Mouse (Mus musculus): ENCODE data around the gene Fam20c. TPM values are rescaled to one million over a fixed set of nuclear protein-coding genes. Genes with fewer than 3 reads are reported as not detected.

Fam20c gene
- polyA plus RNA-seq, 1 experiment from 2014 or later, result 4.6 TPM

DNA sequence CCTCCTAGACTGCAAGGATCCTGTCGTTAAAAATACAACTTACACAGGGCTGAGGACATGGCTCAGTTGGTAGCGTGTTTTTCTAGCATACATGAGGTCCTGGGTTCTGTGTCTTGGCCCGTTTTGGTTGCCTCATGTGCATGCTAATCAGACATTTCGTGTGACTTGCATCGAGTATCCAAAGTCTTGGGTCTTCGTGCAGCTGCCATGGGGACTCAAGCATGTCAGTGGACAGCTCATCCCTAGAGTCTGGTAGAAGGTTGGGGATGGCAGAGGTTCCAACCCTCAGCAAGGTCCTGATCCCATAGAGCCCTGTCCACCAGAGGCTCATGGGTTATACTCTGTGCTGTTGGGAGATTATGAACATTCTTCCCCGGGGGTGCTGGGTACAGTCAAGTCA is 33.3 kb downstream of the Fam20c start:
- Histone ChIP-seq H3K27ac (replicated peaks) (no peak overlapping the region; the same call in 1 of the 2 replicates), H3K9me3 (0 out of 2 replicates have a peak, but pooled peaks cover 2% of the 10 kb centered on the region), H3K4me3 (no peak overlapping the region), H3K36me3 (replicated peaks) (no peaks in the 10 kb centered on the region), H3K27me3 (replicated peaks; ENCODE audit: low read depth, poor library complexity, severe bottlenecking) (no peaks in the 10 kb centered on the region), H3K4me1 (peaks cover 17% of the 10 kb centered on the region; the same call in 1 of the 2 replicates)
- 87% methylated on average over 7 of the region's 7 CpGs for WGBS
- no peak for DNase-seq (ENCODE audit: low spot score)

GRCm38 (mm10) chr5:138788481-138789211 is 34.3 kb downstream of the Fam20c start:
- 44% methylated on average over 11 of the region's 11 CpGs for WGBS
- H3K4me3 ChIP-seq, result no peak overlapping the region
- H3K27me3 ChIP-seq (replicated peaks; ENCODE audit: low read depth, poor library complexity, severe bottlenecking), result no peaks in the 10 kb centered on the region
- 0 out of 2 replicates have a peak, but pooled peaks cover 2% of the 10 kb centered on the region for H3K9me3 ChIP-seq
- peaks cover 12% of the 10 kb centered on the region; the same call in 1 of the 2 replicates for H3K4me1 ChIP-seq
- no peak for DNase-seq (ENCODE audit: low spot score)
- H3K27ac ChIP-seq (replicated peaks), result no peak overlapping the region
- H3K36me3 ChIP-seq (replicated peaks), result no peaks in the 10 kb centered on the region

DNA sequence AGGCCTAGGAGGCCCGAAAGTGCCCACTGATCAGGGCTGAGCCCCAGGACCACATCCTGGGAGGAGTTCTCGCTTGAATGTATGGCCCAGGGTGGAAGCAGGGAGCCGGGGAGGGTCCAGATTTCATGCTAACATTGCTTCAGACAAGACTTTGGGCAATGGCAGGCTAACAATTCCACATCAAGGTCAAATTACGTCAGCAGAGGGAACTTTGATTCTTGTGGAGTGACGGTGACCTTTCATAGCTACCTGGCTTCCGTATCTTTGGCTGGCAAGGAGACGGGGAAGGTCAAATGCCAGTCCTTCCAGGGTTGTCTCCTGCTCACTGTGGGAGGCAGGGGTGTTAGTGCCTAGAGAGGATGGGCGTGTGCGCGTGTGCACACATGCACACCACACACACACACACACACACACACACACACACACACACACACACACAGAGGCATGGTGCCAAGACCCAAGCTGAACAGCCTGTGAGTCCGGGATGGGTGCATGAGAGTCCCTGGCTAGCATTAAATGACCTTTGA is 36.7 kb downstream of the Fam20c start:
- peaks cover 12% of the 10 kb centered on the region; the same call in 1 of the 2 replicates for H3K4me1 ChIP-seq
- no peak overlapping the region for H3K4me3 ChIP-seq
- H3K27me3 ChIP-seq (replicated peaks; ENCODE audit: low read depth, poor library complexity, severe bottlenecking), result no peaks in the 10 kb centered on the region
- WGBS, result 87% methylated on average over 11 of the region's 11 CpGs
- DNase-seq (ENCODE audit: low spot score), result no peak
- 0 out of 2 replicates have a peak, but pooled peaks cover 2% of the 10 kb centered on the region for H3K9me3 ChIP-seq
- H3K27ac ChIP-seq (replicated peaks), result no peak overlapping the region; the same call in 1 of the 2 replicates
- no peaks in the 10 kb centered on the region for H3K36me3 ChIP-seq (replicated peaks)

DNA sequence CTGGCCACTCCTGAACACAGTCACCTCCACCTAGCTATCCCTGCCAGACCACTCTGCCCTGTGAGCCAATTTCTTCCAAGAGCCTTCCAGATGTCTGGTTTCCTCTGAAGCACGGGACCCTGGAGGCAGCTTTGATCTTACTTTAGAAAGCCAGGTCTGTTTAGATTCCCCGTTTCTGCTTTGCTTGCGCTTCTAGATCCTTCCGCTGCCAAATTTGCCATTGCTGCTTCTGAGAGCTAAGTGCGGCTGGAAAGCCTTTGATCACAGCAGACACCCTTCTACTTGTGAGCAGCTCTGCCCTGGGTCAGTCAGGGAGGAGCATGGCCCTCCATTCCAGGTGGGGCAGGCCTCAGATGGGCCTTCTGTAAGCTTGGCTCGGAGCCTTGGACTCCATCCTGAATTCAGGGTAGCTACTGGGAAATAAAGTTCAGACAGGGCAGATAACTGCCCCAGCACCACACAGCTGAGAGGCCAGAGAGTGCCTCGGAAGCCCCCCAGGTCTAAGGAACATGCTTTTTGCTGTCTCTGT is 47.3 kb downstream of the Fam20c start:
- DNase-seq (ENCODE audit: low spot score), result no peak
- Histone ChIP-seq H3K36me3 (replicated peaks) (0 out of 2 replicates have a peak, but pooled peaks cover 5% of the 10 kb centered on the region), H3K9me3 (no peaks in the 10 kb centered on the region), H3K27ac (replicated peaks) (no peak overlapping the region), H3K4me1 (peaks cover 11% of the 10 kb centered on the region; the same call in 1 of the 2 replicates), H3K4me3 (no peak overlapping the region), H3K27me3 (replicated peaks; ENCODE audit: low read depth, poor library complexity, severe bottlenecking) (no peaks in the 10 kb centered on the region)
- WGBS, result 67% methylated on average over 7 of the region's 7 CpGs

- 95% methylated on average over 5 of the region's 5 CpGs for WGBS
- Histone ChIP-seq H3K4me3 (no peak overlapping the region), H3K9me3 (no peaks in the 10 kb centered on the region), H3K27ac (replicated peaks) (no peak overlapping the region), H3K27me3 (replicated peaks; ENCODE audit: low read depth, poor library complexity, severe bottlenecking) (no peaks in the 10 kb centered on the region), H3K36me3 (replicated peaks) (peaks cover 9% of the 10 kb centered on the region; the same call in 1 of the 2 replicates), H3K4me1 (peaks cover 11% of the 10 kb centered on the region; the same call in 1 of the 2 replicates)
- no peak for DNase-seq (ENCODE audit: low spot score)
These were observed 50.0 kb downstream of the Fam20c start for GRCm38 (mm10) chr5:138804286-138804685.

- H3K36me3 ChIP-seq (replicated peaks), result peaks cover 16% of the 10 kb centered on the region; the same call in 1 of the 2 replicates
- H3K9me3 ChIP-seq, result no peaks in the 10 kb centered on the region
- WGBS, result 92% methylated on average over 6 of the region's 6 CpGs
- H3K4me3 ChIP-seq, result no peak overlapping the region
- DNase-seq (ENCODE audit: low spot score), result no peak
- no peaks in the 10 kb centered on the region for H3K4me1 ChIP-seq
- H3K27ac ChIP-seq (replicated peaks), result no peak overlapping the region
- no peaks in the 10 kb centered on the region for H3K27me3 ChIP-seq (replicated peaks; ENCODE audit: low read depth, poor library complexity, severe bottlenecking)
These were observed 55.5 kb downstream of the Fam20c start for GRCm38 (mm10) chr5:138809767-138810166.

DNA sequence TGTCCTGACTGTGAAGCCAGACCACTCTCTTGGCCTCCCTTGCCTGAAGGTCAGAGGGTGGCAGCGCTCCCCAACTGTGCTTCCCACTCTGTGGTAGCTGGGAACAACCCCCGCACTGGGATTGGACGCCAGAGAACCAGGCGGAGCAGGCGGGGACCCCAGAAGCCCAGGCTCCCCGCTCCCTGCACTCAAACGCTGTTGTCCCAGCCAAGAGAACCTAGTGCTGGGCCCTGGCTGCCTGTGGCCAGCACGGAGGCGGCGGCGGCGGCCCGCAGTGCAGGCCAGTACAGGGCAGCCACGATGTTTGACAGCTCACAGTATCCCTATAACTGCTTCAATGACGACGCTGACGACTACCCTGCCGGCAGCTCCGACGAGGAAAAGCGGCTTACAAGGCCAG is 65.5 kb downstream of the Fam20c start, which contains the start of gene Gm5294:
Gm5294 (plus strand) TSS at position 301 of the 400 bp plus-strand sequence.
- H3K36me3 ChIP-seq (replicated peaks), result no peaks in the 10 kb centered on the region
- peaks cover 69% of the 10 kb centered on the region for H3K27me3 ChIP-seq (replicated peaks; ENCODE audit: low read depth, poor library complexity, severe bottlenecking)
- no peaks in the 10 kb centered on the region for H3K9me3 ChIP-seq
- H3K4me3 ChIP-seq, result peak within 1 kb of the TSS; percentile 53
- 4% methylated on average over 21 of the region's 21 CpGs for WGBS
- peaks cover 18% of the 10 kb centered on the region for H3K4me1 ChIP-seq
- no peak for DNase-seq (ENCODE audit: low spot score)
- H3K27ac ChIP-seq (replicated peaks), result no peak within 1 kb of the TSS

- Histone ChIP-seq H3K27me3 (replicated peaks; ENCODE audit: low read depth, poor library complexity, severe bottlenecking) (peaks cover 76% of the 10 kb centered on the region), H3K4me1 (peaks cover 18% of the 10 kb centered on the region), H3K9me3 (no peaks in the 10 kb centered on the region), H3K36me3 (replicated peaks) (no peaks in the 10 kb centered on the region), H3K4me3 (peak overlapping the region; percentile 53), H3K27ac (replicated peaks) (no peak overlapping the region)
- 4% methylated on average over 39 of the region's 39 CpGs for WGBS
- peak; percentile 53 for DNase-seq (ENCODE audit: low spot score)
These were observed 66.5 kb downstream of the Fam20c start for GRCm38 (mm10) chr5:138820717-138821332.

- Histone ChIP-seq H3K4me1 (peaks cover 21% of the 10 kb centered on the region), H3K27me3 (replicated peaks; ENCODE audit: low read depth, poor library complexity, severe bottlenecking) (peaks cover 54% of the 10 kb centered on the region), H3K27ac (replicated peaks) (no peak overlapping the region), H3K36me3 (replicated peaks) (no peaks in the 10 kb centered on the region), H3K9me3 (no peaks in the 10 kb centered on the region), H3K4me3 (no peak overlapping the region)
- WGBS, result 75% methylated on average over 3 of the region's 3 CpGs
- no peak for DNase-seq (ENCODE audit: low spot score)
These were observed 70.8 kb downstream of the Fam20c start for GRCm38 (mm10) chr5:138825090-138825489.

DNA sequence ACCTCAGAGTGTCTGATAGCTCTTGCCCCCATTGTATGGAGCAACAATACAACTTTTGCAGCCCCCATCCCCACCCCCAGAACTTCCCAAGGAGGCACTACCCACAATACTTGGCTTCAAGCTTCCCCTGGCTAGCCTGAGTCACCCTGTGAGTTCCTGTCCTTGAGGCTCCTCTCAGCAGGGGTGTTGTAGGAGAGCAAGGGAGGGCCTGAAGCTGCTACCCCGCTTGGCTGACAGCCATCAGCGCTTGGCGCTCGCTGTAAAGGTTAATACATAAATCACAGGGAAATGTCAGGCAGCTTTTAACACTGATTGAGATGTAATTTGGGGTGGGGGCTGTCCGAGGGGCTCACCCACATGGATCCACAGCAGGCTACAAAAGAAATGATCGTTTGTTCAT is 79.1 kb downstream of the Fam20c start:
- no peak for DNase-seq (ENCODE audit: low spot score)
- no peaks in the 10 kb centered on the region for H3K9me3 ChIP-seq
- 70% methylated on average over 6 of the region's 6 CpGs for WGBS
- no peak overlapping the region for H3K4me3 ChIP-seq
- no peaks in the 10 kb centered on the region for H3K36me3 ChIP-seq (replicated peaks)
- H3K27me3 ChIP-seq (replicated peaks; ENCODE audit: low read depth, poor library complexity, severe bottlenecking), result no peaks in the 10 kb centered on the region
- H3K4me1 ChIP-seq, result peaks cover under 1% of the 10 kb centered on the region
- H3K27ac ChIP-seq (replicated peaks), result no peak overlapping the region

DNA sequence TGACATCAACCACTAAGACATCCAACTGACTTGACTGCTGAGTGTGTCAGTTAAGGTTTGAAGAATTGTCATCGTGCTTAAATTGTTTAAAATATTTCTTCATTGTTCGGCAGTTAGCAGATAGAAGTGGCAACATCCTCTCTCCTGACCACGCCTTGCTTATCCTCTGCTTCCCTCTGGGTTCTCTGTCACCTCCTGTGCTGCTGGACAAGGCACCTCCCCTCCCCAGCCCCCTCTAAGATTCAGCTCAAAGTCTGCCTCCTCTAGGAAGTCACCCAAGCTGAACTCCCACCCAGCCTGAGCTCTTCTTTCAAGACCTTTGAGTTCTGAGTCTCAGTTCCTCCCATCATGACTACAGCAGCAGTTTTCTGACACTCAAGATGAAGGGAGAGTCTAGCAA is 80.6 kb downstream of the Fam20c start:
- Histone ChIP-seq H3K9me3 (no peaks in the 10 kb centered on the region), H3K27ac (replicated peaks) (no peak overlapping the region), H3K27me3 (replicated peaks; ENCODE audit: low read depth, poor library complexity, severe bottlenecking) (no peaks in the 10 kb centered on the region), H3K4me1 (no peaks in the 10 kb centered on the region), H3K4me3 (no peak overlapping the region), H3K36me3 (replicated peaks) (no peaks in the 10 kb centered on the region)
- no peak for DNase-seq (ENCODE audit: low spot score)
- WGBS, result 81% methylated on average over 3 of the region's 3 CpGs

- H3K27ac ChIP-seq (replicated peaks), result no peak overlapping the region
- no peak overlapping the region for H3K4me3 ChIP-seq
- H3K9me3 ChIP-seq, result no peaks in the 10 kb centered on the region; the same call in 1 of the 2 replicates
- H3K36me3 ChIP-seq (replicated peaks), result no peaks in the 10 kb centered on the region
- 94% methylated on average over 4 of the region's 4 CpGs for WGBS
- no peak for DNase-seq (ENCODE audit: low spot score)
- 0 out of 2 replicates have a peak, but pooled peaks cover 4% of the 10 kb centered on the region for H3K4me1 ChIP-seq
- H3K27me3 ChIP-seq (replicated peaks; ENCODE audit: low read depth, poor library complexity, severe bottlenecking), result no peaks in the 10 kb centered on the region
These were observed 86.7 kb downstream of the Fam20c start for GRCm38 (mm10) chr5:138840981-138841380.

Data from embryonic facial prominence, embryonic 10.5 days (tissue).